Mouse (Mus musculus): ENCODE results near the gene Gm21882. TPM values are rescaled to one million over a fixed set of nuclear protein-coding genes. Genes with fewer than 3 reads are reported as not detected.
"Not testable (repeated sequence)": the region's sequence is repeated elsewhere in the genome, so short reads cannot be mapped to it uniquely, and the experiment has no call there.

Gene Gm21882
- polyA plus RNA-seq (2015; fragmentation: Nextera tagmentation; extraction: Ambion mirVana): not detected in 2 replicates

DNA sequence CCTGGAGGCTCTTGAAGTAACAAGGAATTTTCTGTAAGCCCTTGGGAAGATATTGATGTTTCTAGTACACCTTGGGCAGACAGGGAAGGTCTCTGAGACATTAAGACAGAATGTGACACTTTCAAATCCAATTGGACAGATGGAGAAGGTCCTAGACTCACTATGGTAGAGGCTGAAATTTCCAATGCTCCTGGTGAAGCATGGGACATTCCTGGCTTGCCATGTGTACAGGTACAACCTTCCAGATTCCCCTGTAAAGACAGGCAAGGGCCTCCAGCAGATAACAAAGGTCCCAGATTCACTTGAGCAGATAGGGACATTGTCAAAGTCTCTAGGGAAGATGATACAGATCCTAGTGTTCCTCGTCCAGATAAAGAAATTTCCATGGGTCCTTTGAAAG lies at the start of gene Gm21882:
TSS of gene Gm21882 (minus strand) at position 101 of the 400 bp plus-strand sequence.
- H3K4me2 ChIP-seq; H3K4me1 ChIP-seq; H3K9ac ChIP-seq; H3K4me3 ChIP-seq; H3K27me3 ChIP-seq; H3K36me3 ChIP-seq; H3K27ac ChIP-seq; H3K9me3 ChIP-seq; ATAC-seq (ENCODE audit: insufficient number of reproducible peaks, insufficient read depth, low FRiP score, low TSS enrichment, low read depth): not testable (repeated sequence)
- no CpG with 5 or more reads among the region's 1 CpGs for WGBS

Other genes starting within 250 kb of the Gm21882 start
- gene Gm21865, start 64.6 kb downstream of the Gm21882 start, polyA plus RNA-seq (2015; fragmentation: Nextera tagmentation; extraction: Ambion mirVana): not detected in 2 replicates